Mouse (Mus musculus) liver, adult 2 months (tissue): ENCODE measurements around the gene Sprtn.

Experiments
- CTCF ChIP-seq: fragments of 200-500 bp; IDR thresholded peaks from 2 replicates; pipeline ENCODE4 v1.5.1; 2011; ENCODE audit warnings: low read depth, low read length, control low read depth
- POLR2A ChIP-seq: fragments of 200-500 bp; IDR thresholded peaks from 2 replicates; pipeline ENCODE4 v1.6.1; 2011; ENCODE audit warnings: low read length, control low read depth; ENCODE audit not compliant: insufficient read depth; ENCODE audit errors: extremely low read depth

DNA sequence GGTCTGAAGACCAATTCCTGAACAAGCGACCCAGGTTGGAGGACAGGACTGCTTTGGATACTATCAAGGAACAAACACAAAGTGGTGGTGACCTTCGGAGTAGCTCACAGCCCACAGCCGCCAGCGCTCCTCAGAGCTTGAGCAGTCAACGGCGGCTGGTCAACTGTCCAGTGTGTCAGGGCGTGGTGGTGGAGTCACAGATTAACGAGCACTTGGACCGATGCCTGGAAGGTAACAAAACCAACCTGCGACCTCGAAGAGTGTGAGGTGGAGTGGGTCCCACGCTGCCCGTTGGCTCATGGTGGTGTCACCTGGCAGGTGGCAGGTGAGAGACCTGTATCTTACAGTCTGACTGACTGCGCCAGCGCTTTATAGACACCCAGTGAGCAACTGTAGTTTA lies 5.5 kb downstream of the Sprtn start:
- TF ChIP-seq CTCF (no peak), POLR2A (no peak)
